Mouse (Mus musculus): Measurements from ENCODE around the gene Cspg5. TPM values are rescaled to one million over a fixed set of nuclear protein-coding genes. Genes with fewer than 3 reads are reported as not detected.
A peak's percentile ranks its signal among the peaks of the same experiment; 100 is the strongest.

Cspg5 gene
- polyA plus RNA-seq, 1 experiment from 2014 or later, result 3.0 TPM

GRCm38 (mm10) chr9:110248861-110249260 lies 5.3 kb downstream of the Cspg5 start:
- TF ChIP-seq EP300 (optimal IDR thresholded peaks at IDR 0.05) (no peak), CTCF (IDR thresholded peaks at IDR 0.05; ENCODE audit: low read depth) (no peak)
- WGBS, result 74% methylated on average over 2 of the region's 2 CpGs
- Histone ChIP-seq H3K4me3 (ENCODE audit: low read depth, low read length) (no peak overlapping the region), H3K9me3 (ENCODE audit: control insufficient read depth, low read length) (no peaks in the 10 kb centered on the region), H3K9ac (ENCODE audit: low read length) (no peak overlapping the region), H3K27me3 (ENCODE audit: control insufficient read depth, insufficient read depth, low read length) (0 out of 2 replicates have a peak, but pooled peaks cover 2% of the 10 kb centered on the region), H3K4me1 (replicated peaks; ENCODE audit: control insufficient read depth, insufficient read depth) (no peaks in the 10 kb centered on the region; the same call in 1 of the 2 replicates), H3K36me3 (ENCODE audit: control insufficient read depth, insufficient read depth, low read length) (no peaks in the 10 kb centered on the region), H3K4me2 (replicated peaks; ENCODE audit: low read depth) (no peak overlapping the region), H3K27ac (replicated peaks) (no peak overlapping the region)
- no peak for DNase-seq (ENCODE audit: low spot score)
- no peak for ATAC-seq (ENCODE audit: low FRiP score, low TSS enrichment)

- WGBS, result 22% methylated on average over 11 of the region's 11 CpGs
- H3K9me3 ChIP-seq (ENCODE audit: control insufficient read depth, low read length), result no peaks in the 10 kb centered on the region
- H3K4me3 ChIP-seq (ENCODE audit: low read depth, low read length), result no peak overlapping the region
- no peaks in the 10 kb centered on the region for H3K36me3 ChIP-seq (ENCODE audit: control insufficient read depth, insufficient read depth, low read length)
- ATAC-seq (ENCODE audit: low FRiP score, low TSS enrichment), result no peak
- H3K27ac ChIP-seq (replicated peaks), result peak overlapping the region; percentile 69; the same call in 1 of the 2 replicates
- no peak overlapping the region for H3K4me2 ChIP-seq (replicated peaks; ENCODE audit: low read depth)
- 0 out of 2 replicates have a peak, but pooled peaks cover 2% of the 10 kb centered on the region for H3K27me3 ChIP-seq (ENCODE audit: control insufficient read depth, insufficient read depth, low read length)
- H3K9ac ChIP-seq (ENCODE audit: low read length), result peak overlapping the region; percentile 23; the same call in 1 of the 2 replicates
- TF ChIP-seq EP300 (optimal IDR thresholded peaks at IDR 0.05) (no peak), CTCF (IDR thresholded peaks at IDR 0.05; ENCODE audit: low read depth) (no peak)
- DNase-seq (ENCODE audit: low spot score), result no peak
- no peaks in the 10 kb centered on the region; the same call in 1 of the 2 replicates for H3K4me1 ChIP-seq (replicated peaks; ENCODE audit: control insufficient read depth, insufficient read depth)
Measured at GRCm38 (mm10) chr9:110249823-110250543, 6.4 kb downstream of the Cspg5 start.

DNA sequence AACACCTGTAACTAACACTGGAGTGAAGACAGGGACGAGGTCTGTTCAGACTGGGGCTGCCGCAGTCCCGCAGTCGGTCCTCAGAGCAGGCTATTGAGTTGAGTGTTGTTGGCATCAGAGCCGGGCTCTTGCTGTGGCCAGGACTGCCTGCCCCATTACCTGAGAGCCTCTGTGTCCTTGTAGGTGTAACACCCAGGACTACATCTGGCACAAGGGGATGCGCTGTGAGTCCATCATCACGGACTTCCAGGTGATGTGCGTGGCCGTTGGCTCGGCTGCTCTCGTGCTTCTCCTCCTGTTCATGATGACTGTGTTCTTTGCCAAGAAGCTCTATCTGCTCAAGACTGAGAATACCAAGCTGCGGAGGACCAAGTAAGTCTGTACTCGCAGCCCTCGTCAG lies 7.2 kb downstream of the Cspg5 start:
- H3K27ac ChIP-seq (replicated peaks), result no peak overlapping the region
- H3K4me2 ChIP-seq (replicated peaks; ENCODE audit: low read depth), result no peak overlapping the region
- no peak overlapping the region for H3K9ac ChIP-seq (ENCODE audit: low read length)
- no peak overlapping the region for H3K4me3 ChIP-seq (ENCODE audit: low read depth, low read length)
- H3K9me3 ChIP-seq (ENCODE audit: control insufficient read depth, low read length), result no peaks in the 10 kb centered on the region
- TF ChIP-seq CTCF (IDR thresholded peaks at IDR 0.05; ENCODE audit: low read depth) (no peak), EP300 (optimal IDR thresholded peaks at IDR 0.05) (no peak)
- H3K36me3 ChIP-seq (ENCODE audit: control insufficient read depth, insufficient read depth, low read length), result no peaks in the 10 kb centered on the region
- ATAC-seq (ENCODE audit: low FRiP score, low TSS enrichment), result no peak
- 90% methylated on average over 14 of the region's 14 CpGs for WGBS
- 0 out of 2 replicates have a peak, but pooled peaks cover 2% of the 10 kb centered on the region for H3K27me3 ChIP-seq (ENCODE audit: control insufficient read depth, insufficient read depth, low read length)
- H3K4me1 ChIP-seq (replicated peaks; ENCODE audit: control insufficient read depth, insufficient read depth), result no peaks in the 10 kb centered on the region; the same call in 1 of the 2 replicates
- no peak for DNase-seq (ENCODE audit: low spot score)

- no peak overlapping the region for H3K4me2 ChIP-seq (replicated peaks; ENCODE audit: low read depth)
- no peaks in the 10 kb centered on the region for H3K9me3 ChIP-seq (ENCODE audit: control insufficient read depth, low read length)
- no peak overlapping the region for H3K27ac ChIP-seq (replicated peaks)
- H3K36me3 ChIP-seq (ENCODE audit: control insufficient read depth, insufficient read depth, low read length), result no peaks in the 10 kb centered on the region
- H3K4me1 ChIP-seq (replicated peaks; ENCODE audit: control insufficient read depth, insufficient read depth), result no peaks in the 10 kb centered on the region
- H3K27me3 ChIP-seq (ENCODE audit: control insufficient read depth, insufficient read depth, low read length), result no peaks in the 10 kb centered on the region
- H3K4me3 ChIP-seq (ENCODE audit: low read depth, low read length), result no peak overlapping the region
- no peak for TF ChIP-seq EP300 (optimal IDR thresholded peaks at IDR 0.05)
- no peak for TF ChIP-seq CTCF (IDR thresholded peaks at IDR 0.05; ENCODE audit: low read depth)
- no peak for DNase-seq (ENCODE audit: low spot score)
- ATAC-seq (ENCODE audit: low FRiP score, low TSS enrichment), result no peak
- no peak overlapping the region for H3K9ac ChIP-seq (ENCODE audit: low read length)
- WGBS, result 61% methylated on average over 15 of the region's 15 CpGs
Measured at GRCm38 (mm10) chr9:110255407-110256019, 11.9 kb downstream of the Cspg5 start.

GRCm38 (mm10) chr9:110258646-110259045 lies 15.1 kb downstream of the Cspg5 start:
- no peak overlapping the region for H3K9ac ChIP-seq (ENCODE audit: low read length)
- no peak overlapping the region for H3K27ac ChIP-seq (replicated peaks)
- DNase-seq (ENCODE audit: low spot score), result no peak
- ATAC-seq (ENCODE audit: low FRiP score, low TSS enrichment), result no peak
- H3K4me3 ChIP-seq (ENCODE audit: low read depth, low read length), result no peak overlapping the region
- H3K9me3 ChIP-seq (ENCODE audit: control insufficient read depth, low read length), result no peaks in the 10 kb centered on the region
- H3K36me3 ChIP-seq (ENCODE audit: control insufficient read depth, insufficient read depth, low read length), result no peaks in the 10 kb centered on the region
- no peaks in the 10 kb centered on the region for H3K4me1 ChIP-seq (replicated peaks; ENCODE audit: control insufficient read depth, insufficient read depth)
- no peaks in the 10 kb centered on the region for H3K27me3 ChIP-seq (ENCODE audit: control insufficient read depth, insufficient read depth, low read length)
- WGBS, result 67% methylated on average over 6 of the region's 6 CpGs
- TF ChIP-seq EP300 (optimal IDR thresholded peaks at IDR 0.05) (no peak), CTCF (IDR thresholded peaks at IDR 0.05; ENCODE audit: low read depth) (no peak)
- no peak overlapping the region for H3K4me2 ChIP-seq (replicated peaks; ENCODE audit: low read depth)

DNA sequence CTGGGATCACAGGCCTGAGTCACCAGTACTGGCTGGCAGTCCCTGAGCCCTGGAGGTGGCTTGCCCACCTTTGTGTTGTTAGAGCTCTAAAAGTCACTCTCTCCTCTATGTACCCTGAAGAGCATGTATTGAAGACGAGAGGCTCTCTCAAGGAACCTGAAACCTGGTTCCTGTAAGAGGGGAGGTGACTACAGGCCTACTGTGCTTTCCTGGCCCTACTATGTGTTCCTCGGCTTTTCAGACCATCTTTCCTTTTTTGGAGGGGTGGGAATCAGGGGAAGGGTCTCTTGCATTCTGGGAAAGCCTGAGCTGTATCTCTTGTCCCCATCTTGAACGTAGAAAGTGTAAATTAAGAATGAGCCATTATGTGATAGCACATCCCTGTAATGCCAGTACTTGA lies 15.5 kb downstream of the Cspg5 start:
- H3K27me3 ChIP-seq (ENCODE audit: control insufficient read depth, insufficient read depth, low read length), result no peaks in the 10 kb centered on the region
- H3K27ac ChIP-seq (replicated peaks), result no peak overlapping the region
- H3K9me3 ChIP-seq (ENCODE audit: control insufficient read depth, low read length), result no peaks in the 10 kb centered on the region
- 68% methylated on average over 3 of the region's 3 CpGs for WGBS
- TF ChIP-seq CTCF (IDR thresholded peaks at IDR 0.05; ENCODE audit: low read depth) (no peak), EP300 (optimal IDR thresholded peaks at IDR 0.05) (no peak)
- H3K9ac ChIP-seq (ENCODE audit: low read length), result no peak overlapping the region
- no peak for ATAC-seq (ENCODE audit: low FRiP score, low TSS enrichment)
- H3K4me1 ChIP-seq (replicated peaks; ENCODE audit: control insufficient read depth, insufficient read depth), result no peaks in the 10 kb centered on the region
- DNase-seq (ENCODE audit: low spot score), result no peak
- H3K4me3 ChIP-seq (ENCODE audit: low read depth, low read length), result no peak overlapping the region
- no peaks in the 10 kb centered on the region for H3K36me3 ChIP-seq (ENCODE audit: control insufficient read depth, insufficient read depth, low read length)
- H3K4me2 ChIP-seq (replicated peaks; ENCODE audit: low read depth), result no peak overlapping the region
